17 mouse cellular contexts compared by ENCODE assay signal in genomic region chr1:153241346-153241745, GRCm38 (mm10). TPM values are rescaled to one million over a fixed set of nuclear protein-coding genes. Genes with fewer than 3 reads are reported as not detected.
DNase-seq lines count a peak whose midpoint lies in the region; ATAC-seq lines count a peak whose summit lies in the region.
"Had no signal": no experiment of that assay in that cellular context is flagged by ENCODE, and none has a peak within 500 bp of the region (broad histone marks: within the 10 kb centered on the region; RNA-seq: fewer than 3 reads in every experiment).

No protein-coding gene starts in this region.

- no peak overlapping the region for H3K4me2 ChIP-seq in lung, embryonic 15.5 days
- no peak overlapping the region for H3K4me2 ChIP-seq in stomach, embryonic 16.5 days (ENCODE audit: low read depth, low read length)
- H3K4me2 ChIP-seq: forebrain, embryonic 15.5 days; hindbrain, embryonic 12.5 days; limb, embryonic 13.5 days; liver, embryonic 15.5 days had no signal

- H3K9ac ChIP-seq in lung, embryonic 15.5 days, result no peak overlapping the region
- H3K9ac ChIP-seq in stomach, embryonic 16.5 days (ENCODE audit: low read length), result no peak overlapping the region
- H3K9ac ChIP-seq: forebrain, embryonic 15.5 days; hindbrain, embryonic 12.5 days; limb, embryonic 13.5 days; liver, embryonic 15.5 days had no signal

- H3K9me3 ChIP-seq in lung, embryonic 15.5 days, result no peaks in the 10 kb centered on the region
- H3K9me3 ChIP-seq in stomach, embryonic 16.5 days (replicated peaks; ENCODE audit: control insufficient read depth, low read length), result no peaks in the 10 kb centered on the region
- H3K9me3 ChIP-seq: forebrain, embryonic 15.5 days; hindbrain, embryonic 12.5 days; limb, embryonic 13.5 days; liver, embryonic 15.5 days had no signal

- no peak overlapping the region for H3K4me3 ChIP-seq in lung, embryonic 15.5 days
- H3K4me3 ChIP-seq in stomach, embryonic 16.5 days (replicated peaks; ENCODE audit: low read length), result no peak overlapping the region
- H3K4me3 ChIP-seq: forebrain, embryonic 15.5 days; hindbrain, embryonic 12.5 days; limb, embryonic 13.5 days; liver, embryonic 15.5 days had no signal

- H3K27ac ChIP-seq in lung, embryonic 15.5 days, result peak overlapping the region; percentile 53
- peak overlapping the region; percentile 49 for H3K27ac ChIP-seq in stomach, embryonic 16.5 days (ENCODE audit: low read length)
- H3K27ac ChIP-seq: forebrain, embryonic 15.5 days; hindbrain, embryonic 12.5 days; limb, embryonic 13.5 days; liver, embryonic 15.5 days had no signal

- H3K36me3 ChIP-seq in lung, embryonic 15.5 days, result peaks cover 85% of the 10 kb centered on the region
- H3K36me3 ChIP-seq in stomach, embryonic 16.5 days (ENCODE audit: control insufficient read depth, insufficient read depth, low read length), result peaks cover 32% of the 10 kb centered on the region

- H3K27me3 ChIP-seq in lung, embryonic 15.5 days, result no peaks in the 10 kb centered on the region
- no peaks in the 10 kb centered on the region for H3K27me3 ChIP-seq in stomach, embryonic 16.5 days (ENCODE audit: control insufficient read depth, insufficient read depth, low read length)
- H3K27me3 ChIP-seq: CH12.LX; forebrain, embryonic 15.5 days; hindbrain, embryonic 12.5 days; limb, embryonic 13.5 days; liver, embryonic 15.5 days had no signal

- 44% methylated on average over 7 of the region's 7 CpGs for WGBS in lung, embryonic 15.5 days
- 63% methylated on average over 7 of the region's 7 CpGs for WGBS in stomach, embryonic 16.5 days

- peaks cover 14% of the 10 kb centered on the region for H3K4me1 ChIP-seq in lung, embryonic 15.5 days
- H3K4me1 ChIP-seq in stomach, embryonic 16.5 days (ENCODE audit: control insufficient read depth, insufficient read depth, low read length), result no peaks in the 10 kb centered on the region
- H3K4me1 ChIP-seq: forebrain, embryonic 15.5 days; hindbrain, embryonic 12.5 days; limb, embryonic 13.5 days; liver, embryonic 15.5 days had no signal

- ATAC-seq in lung, embryonic 15.5 days (ENCODE audit: borderline replicate concordance, extremely low read depth, low FRiP score, low TSS enrichment), result no peak
- ATAC-seq in stomach, embryonic 16.5 days (ENCODE audit: insufficient read depth, low FRiP score), result no peak
- no peak for ATAC-seq in megakaryocyte, adult 5-6 weeks (ENCODE audit: poor library complexity, severe bottlenecking)
- ATAC-seq: forebrain, embryonic 15.5 days had no signal

- DNase-seq in heart, adult 11 months, result peak; percentile 95
- no peak for DNase-seq in heart, postnatal 36 days
- peak; percentile 27 for DNase-seq in kidney, postnatal 14 days
- DNase-seq in kidney, adult 9 months, result no peak
- DNase-seq: adrenal gland, adult 8-10 months; cerebellum, adult 11-12 months; cerebellum, postnatal 36 days; kidney, postnatal 10 days; thymus, postnatal 25 days had no signal

- intact Hi-C loops in heart, postnatal 36 days (cut with DNase I), result no loop called here

RNA-seq across cellular contexts. Expression of gene Lamc2, which starts 55.1 kb away (rescaled TPM):
- total RNA-seq in heart, postnatal 36 days (2021), result 1 to 10 TPM; 6.3 to 7.7 TPM
- 58.5 and 64.8 TPM in 2 replicates for polyA plus RNA-seq in lung, embryonic 15.5 days (2015; fragmentation: Nextera tagmentation; extraction: Ambion mirVana)
- 15.6 and 20.9 TPM in 2 replicates for polyA plus RNA-seq in stomach, embryonic 16.5 days (2015; fragmentation: Nextera tagmentation; extraction: Ambion mirVana)
- total RNA-seq in megakaryocyte, adult 5-6 weeks (2015), result not detected in 2 replicates
- not detected in 2 replicates for total RNA-seq in megakaryocyte, adult 5-6 weeks (2017)

Comparison
In these comparisons a context has a peak if more than half of its experiments do, and no peak if none do; other contexts are left out.
1. DNase-seq: peak in heart, adult 11 months (single experiment) and kidney, postnatal 14 days (single experiment); none in heart, postnatal 36 days (0 of 2) and kidney, adult 9 months (single experiment).
2. RNA of gene Lamc2, which starts 55.1 kb away (total RNA-seq): 6.3 to 7.7 TPM in heart, postnatal 36 days; not detected in megakaryocyte, adult 5-6 weeks; every median in the first group is over 4 times any median in the second.